Mouse (Mus musculus) frontal cortex, postnatal 25 days (tissue): ENCODE measurements around the gene Adgrb2.

Experiments
- DNase-seq, 2 experiments: peaks; one replicate each; pipeline ENCODE4 v3.0.0; 2022; ENCODE audit warnings: low spot score in 2 of 2

Gene Adgrb2

GRCm38 (mm10) chr4:129984421-129985061 is at the start of gene Adgrb2:
Gene Adgrb2 (plus strand): TSS chr4:129984870.
- no peak for DNase-seq

- DNase-seq, result no peak
These were observed 33.3 kb upstream of the Adgrb2 start for GRCm38 (mm10) chr4:129951359-129951821.

DNA sequence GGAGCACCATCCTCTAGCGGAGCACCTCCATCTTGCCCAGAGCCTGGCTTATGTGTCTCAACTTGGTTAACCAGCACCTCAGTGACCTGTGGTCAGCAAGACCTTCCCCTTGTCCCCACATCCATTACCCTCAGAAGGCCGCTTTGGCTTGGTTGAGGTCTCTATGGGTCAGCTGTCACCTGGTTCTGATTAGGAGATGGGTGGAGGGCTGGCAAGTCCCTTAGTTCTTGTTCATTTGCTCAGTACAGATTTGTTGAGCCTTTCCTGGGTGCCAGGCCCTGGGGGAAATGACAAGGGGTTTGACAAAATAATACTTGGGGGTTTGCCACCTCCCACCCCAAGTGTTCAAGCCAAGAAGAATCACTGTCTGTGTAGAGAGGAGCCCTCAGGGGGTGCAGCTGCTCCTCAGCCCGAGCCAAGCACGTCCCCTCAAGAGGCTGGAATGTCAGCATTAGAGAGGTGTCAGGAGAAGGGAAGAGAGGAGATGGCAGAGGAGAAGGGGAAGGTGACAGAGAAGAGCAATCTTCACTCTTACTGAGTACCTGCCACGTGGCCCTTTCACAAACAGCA is 32.3 kb upstream of the Adgrb2 start:
- DNase-seq, result no peak

GRCm38 (mm10) chr4:129954527-129954926 is 30.1 kb upstream of the Adgrb2 start:
- DNase-seq, result no peak

DNA sequence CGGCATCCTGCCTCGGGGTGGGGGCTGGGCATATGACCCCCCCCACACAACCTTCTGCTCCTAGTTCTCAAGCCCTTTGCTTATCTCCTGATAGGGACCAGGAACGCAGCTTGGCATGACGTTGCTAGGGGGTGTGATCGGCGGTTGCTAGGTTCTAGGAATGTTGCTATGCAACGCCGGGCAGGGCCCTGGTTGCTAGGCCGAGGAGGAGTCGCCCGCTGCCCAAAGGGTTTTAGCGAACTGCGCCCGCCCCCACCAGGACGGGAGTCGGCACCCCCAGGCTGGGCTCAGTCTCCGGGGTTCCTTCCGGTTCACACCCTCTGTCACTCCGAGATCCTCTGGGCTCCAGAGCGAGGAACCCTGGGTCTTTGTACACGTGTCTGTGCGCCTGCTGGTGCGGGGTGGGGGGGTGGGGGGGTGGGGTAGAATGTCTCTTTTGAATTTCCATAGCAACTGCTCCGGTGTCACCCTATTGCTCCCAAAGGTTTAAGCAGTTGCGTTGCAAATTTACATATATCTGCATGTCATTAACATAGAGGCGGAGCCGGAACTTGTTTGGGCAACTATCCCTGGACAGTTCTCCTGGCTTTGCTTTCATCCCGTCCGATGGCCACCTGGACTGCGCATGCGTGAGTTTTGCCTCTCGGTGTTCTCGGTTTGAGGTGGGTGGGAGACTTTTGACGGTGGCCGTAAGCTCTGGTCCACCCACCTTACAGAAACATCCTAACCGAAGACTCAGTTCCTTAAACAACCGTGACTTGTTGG is 24.3 kb upstream of the Adgrb2 start:
- peak; percentile 68 to 69 for DNase-seq

- no peak for DNase-seq
These were observed 19.4 kb upstream of the Adgrb2 start for GRCm38 (mm10) chr4:129965294-129965693.

DNA sequence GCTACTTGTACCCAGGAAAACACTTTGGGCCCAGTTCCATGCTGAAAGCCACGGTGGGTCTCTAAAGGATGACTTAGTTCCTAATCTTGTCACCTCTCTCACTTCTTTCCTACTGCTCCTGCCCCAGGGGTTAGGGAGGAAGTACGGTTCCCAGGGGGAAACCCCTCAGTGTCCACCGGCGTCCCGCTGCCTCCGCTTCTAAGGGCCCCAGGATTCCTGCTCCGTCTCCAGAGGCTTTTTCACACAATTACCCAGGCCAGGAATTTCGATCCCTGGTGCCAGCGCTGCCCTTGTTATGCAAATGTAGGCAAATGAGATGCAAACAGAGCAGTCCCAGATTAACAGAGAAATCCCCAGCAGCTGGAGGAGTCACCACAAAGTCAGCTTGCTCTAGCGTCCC is 18.5 kb upstream of the Adgrb2 start:
- no peak for DNase-seq

DNA sequence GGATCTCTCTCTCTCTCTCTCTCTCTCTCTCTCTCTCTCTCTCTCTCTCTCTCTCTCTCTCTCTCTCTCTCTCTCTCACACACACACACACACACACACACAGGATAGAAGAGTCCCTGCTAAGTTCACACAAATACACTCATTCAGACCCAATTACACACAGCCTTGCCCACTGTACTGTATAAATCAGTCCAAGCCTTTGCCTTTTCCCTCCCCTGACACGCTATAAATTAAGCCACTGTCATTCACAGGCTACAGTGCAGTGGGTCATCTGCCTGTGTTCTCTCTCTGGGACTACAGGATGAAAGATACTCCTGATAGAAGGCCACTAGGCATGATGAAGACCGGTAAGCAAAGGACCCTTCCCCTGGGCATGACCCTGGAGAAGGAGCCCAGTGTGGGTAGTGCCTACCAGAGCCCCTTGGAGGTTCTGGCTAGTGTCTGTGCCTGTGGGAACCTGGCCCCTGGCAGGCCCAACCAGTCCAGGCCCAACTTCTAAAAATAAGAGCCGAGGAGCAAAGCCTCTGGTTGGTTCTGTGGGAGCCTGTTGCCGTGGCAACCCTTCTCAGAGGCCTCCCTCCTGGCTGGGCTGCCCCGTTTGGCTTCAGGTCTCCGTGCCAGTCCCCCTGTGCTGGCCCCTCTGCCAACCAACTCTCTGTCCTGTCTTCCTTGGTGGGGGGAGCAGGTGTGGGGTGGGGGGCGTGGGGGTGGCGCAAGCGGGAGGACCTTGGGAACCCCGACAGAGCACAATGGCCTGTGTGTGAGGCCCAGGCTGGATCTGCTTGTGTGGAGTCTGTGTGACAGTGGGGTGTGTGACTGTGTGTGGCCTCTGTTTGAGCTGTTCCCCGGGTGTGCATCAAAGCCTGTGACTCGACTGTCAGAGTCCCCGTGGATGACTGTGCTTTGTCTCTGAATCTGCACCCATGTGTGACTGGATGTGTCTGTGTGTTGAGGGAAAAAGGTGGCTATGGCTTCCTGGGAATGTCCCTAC is 17.4 kb upstream of the Adgrb2 start:
- DNase-seq, result peak in 1 of 2 experiments; percentile 49

DNA sequence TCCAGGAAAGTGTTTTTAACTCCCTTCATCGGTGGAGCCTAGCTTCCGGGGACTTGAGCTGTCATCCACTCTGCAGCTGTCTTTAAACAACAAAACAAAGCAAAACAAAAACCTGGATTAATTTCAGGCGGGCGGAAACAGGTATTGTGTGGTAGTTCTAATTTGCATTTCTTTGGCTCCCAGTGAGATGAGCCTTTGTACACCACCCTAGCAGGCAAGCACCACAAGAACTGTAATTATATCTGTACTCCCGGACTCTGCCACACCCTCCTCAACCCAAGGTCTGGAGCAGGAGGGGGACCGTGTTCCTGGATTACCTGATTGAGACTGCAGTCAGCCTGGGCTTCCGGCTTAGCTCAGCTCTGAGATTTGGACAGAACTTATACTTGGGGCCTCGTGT is 14.5 kb upstream of the Adgrb2 start:
- DNase-seq, result no peak

- no peak for DNase-seq
These were observed 13.8 kb upstream of the Adgrb2 start for GRCm38 (mm10) chr4:129970861-129971260.

GRCm38 (mm10) chr4:129971989-129972388 is 12.7 kb upstream of the Adgrb2 start:
- no peak for DNase-seq

- no peak for DNase-seq
These were observed 10.4 kb upstream of the Adgrb2 start for GRCm38 (mm10) chr4:129974285-129974684.

- DNase-seq, result no peak
These were observed 7.4 kb upstream of the Adgrb2 start for GRCm38 (mm10) chr4:129977256-129977655.

- no peak for DNase-seq
These were observed 6.4 kb upstream of the Adgrb2 start for GRCm38 (mm10) chr4:129978227-129978626.

DNA sequence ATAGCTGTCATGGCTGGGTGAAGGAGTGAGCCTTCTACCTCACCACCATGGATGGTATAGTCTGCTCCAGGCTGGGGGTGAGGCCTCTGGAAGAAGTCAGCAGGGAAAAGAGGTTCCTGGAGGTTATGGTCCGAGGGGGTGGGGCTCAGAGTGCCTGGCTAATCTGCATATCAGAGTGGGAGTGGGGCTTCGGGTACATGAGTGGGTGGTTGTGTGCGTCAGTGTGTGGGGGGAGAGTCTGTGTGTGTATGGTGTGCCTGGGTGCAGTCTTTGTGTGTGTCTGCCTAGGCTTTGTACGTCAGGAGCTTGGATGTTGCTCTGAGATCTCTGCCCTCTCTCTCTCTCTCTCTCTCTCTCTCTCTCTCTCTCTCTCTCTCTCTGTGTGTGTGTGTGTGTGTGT is 5.7 kb upstream of the Adgrb2 start:
- DNase-seq, result no peak

DNA sequence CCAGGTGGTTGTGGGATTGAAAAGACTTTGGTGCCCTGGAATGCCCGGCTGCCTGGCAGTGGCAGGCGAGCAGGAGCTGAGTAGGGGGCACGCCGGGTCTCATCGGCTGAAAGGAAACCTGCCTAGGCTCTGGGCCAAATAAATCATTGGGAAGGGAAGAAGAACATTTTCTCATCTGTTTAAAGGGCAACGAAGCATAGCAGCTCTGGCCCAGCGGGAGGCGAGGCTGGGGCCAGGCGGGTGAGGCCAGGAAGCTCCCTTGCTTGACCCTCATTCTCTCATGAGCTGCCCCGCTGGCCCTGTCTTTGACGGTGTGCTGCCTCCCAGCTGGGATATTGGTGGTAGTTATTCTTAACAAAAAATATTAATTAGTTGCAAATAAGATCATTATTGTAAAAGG is 3.0 kb upstream of the Adgrb2 start:
- DNase-seq, result no peak

DNA sequence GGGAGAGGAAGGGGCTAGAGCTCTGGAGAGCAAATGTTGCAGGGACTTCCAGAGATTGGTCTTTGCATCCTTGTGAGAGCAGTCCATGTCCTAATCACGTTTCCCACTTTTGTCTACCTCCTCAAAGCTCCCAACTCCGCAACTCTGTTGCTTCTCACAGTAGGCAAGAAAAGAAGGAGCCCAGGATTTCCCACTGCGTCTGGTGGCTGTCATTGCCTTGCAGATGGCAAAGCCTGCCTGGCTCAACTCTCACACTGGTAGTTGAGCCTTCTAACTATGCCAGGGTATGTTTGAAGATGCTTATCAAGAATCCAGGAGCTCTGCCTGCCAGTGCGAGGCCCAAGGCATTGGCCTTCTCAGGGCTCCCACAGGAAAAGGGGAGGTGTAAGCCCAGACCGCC is 1.6 kb upstream of the Adgrb2 start:
- DNase-seq, result no peak

DNA sequence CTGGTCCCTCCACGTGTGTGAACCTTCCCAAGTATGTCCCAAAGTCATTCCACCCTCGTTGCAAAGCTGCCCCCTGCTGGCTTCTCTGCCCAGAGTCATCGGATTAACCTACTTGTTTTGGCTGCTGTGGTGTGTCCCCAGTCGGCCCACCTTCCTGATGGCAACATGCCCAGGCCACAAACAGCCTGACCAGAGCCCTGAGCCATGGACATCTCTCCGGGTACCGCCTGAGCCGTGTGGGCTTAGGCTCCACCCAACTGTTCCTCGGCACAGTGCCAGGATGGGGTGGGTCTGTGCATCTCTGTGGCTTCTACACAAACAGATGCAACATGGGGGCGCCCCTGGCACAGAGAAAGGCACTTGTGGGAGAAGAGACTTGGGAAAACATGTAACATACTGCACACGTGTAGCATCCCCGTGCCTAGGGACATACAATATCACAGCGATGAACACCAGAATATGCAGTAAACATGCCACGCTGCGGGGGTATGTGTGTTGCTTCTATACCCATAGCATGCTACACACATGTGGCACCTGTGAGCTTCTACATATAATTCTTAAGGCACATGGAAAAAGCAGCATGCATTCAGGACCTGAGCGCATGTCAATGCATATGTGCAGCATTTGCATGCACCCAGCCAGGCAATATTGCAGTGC is 778 bp upstream of the Adgrb2 start:
- DNase-seq, result peak; percentile 79 to 85

DNA sequence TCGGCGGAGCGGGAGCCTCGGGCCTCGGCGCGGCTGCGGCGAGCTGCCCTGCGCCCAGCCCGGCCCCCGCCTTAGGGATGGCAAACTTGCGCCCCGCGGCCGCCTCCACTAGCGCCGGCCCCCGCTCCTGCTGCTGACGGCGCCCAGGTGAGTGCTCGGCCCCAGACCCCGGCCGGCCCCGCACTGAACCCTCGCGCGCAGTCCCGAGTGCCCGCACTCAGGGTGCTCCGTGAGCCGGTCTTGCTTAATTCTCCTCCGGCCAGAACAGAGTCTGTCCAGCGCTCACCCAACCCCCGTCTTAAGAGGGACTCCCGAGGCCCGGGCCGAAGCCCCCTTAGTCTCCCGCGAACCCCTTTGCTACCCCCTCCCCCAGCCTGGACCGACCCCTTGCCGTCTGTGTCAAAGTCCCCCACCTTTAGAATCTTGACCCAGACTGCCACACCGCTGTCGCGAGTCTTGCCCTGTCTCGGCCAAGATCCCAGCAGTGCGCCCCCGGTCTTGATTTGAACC is 546 bp downstream of the Adgrb2 start:
- no peak for DNase-seq

- DNase-seq, result peak; percentile 75 to 79
These were observed 1.2 kb downstream of the Adgrb2 start for GRCm38 (mm10) chr4:129985671-129986441.
